Mouse (Mus musculus) left cerebral cortex, postnatal 10 days (tissue): ENCODE measurements around the gene Anapc7. TPM values are rescaled to one million over a fixed set of nuclear protein-coding genes. Genes with fewer than 3 reads are reported as not detected.
"Not testable (repeated sequence)": the region's sequence is repeated elsewhere in the genome, so short reads cannot be mapped to it uniquely, and the experiment has no call there.

Experiments
- DNase-seq, 2 experiments: peaks; one replicate each; pipeline ENCODE4 v3.0.0; 2021 to 2022; ENCODE audit warnings: low spot score in 2 of 2, mixed read lengths in 1 of 2; ENCODE audit errors: extremely low spot score in 1 of 2
- intact Hi-C: fragments of 180-260 bp; cut with DNase I; formaldehyde crosslinking; loops from one replicate; pipeline ENCODE4 v1.15.1; 2025
- total RNA-seq, 2 experiments: library from RNA; stranded (reverse); gene quantifications; 2 replicates each; pipeline ENCODE4 v1.2.3; 2021

Anapc7 gene
- total RNA-seq, 2 experiments from 2014 or later = 34.9 to 35.3 TPM

GRCm38 (mm10) chr5:122402160-122402559 is 19.3 kb upstream of the Anapc7 start:
- intact Hi-C loops = loop anchor here (5.0 kb wide), 1 partner anchor 225 kb away; no protein-coding TSS in a partner anchor
- no peak for DNase-seq

- DNase-seq = peak; percentile 52 to 58
- intact Hi-C loops = loop anchor here (5.0 kb wide), 1 partner anchor 225 kb away; no protein-coding TSS in a partner anchor
Measured at GRCm38 (mm10) chr5:122402772-122403171, 18.7 kb upstream of the Anapc7 start.

GRCm38 (mm10) chr5:122403362-122403761 is 18.1 kb upstream of the Anapc7 start:
- intact Hi-C loops = loop anchor here (5.0 kb wide), 1 partner anchor 224 kb away; no protein-coding TSS in a partner anchor
- DNase-seq = no peak

GRCm38 (mm10) chr5:122405537-122405936 is 16.0 kb upstream of the Anapc7 start:
- intact Hi-C loops = no loop called here

GRCm38 (mm10) chr5:122409692-122410645 is 11.5 kb upstream of the Anapc7 start:
- intact Hi-C loops = no loop called here
- DNase-seq = peak in 1 of 2 experiments; percentile 37

More at GRCm38 (mm10) chr5:122405537-122405936, 16.0 kb upstream of the Anapc7 start:
- no peak for DNase-seq

GRCm38 (mm10) chr5:122411892-122412291 is 9.6 kb upstream of the Anapc7 start:
- intact Hi-C loops = no loop called here
- no peak for DNase-seq

- no peak for DNase-seq
- intact Hi-C loops = no loop called here
Measured at GRCm38 (mm10) chr5:122412826-122413225, 8.7 kb upstream of the Anapc7 start.

GRCm38 (mm10) chr5:122414351-122414750 is 7.1 kb upstream of the Anapc7 start:
- DNase-seq = no peak
- intact Hi-C loops = no loop called here

GRCm38 (mm10) chr5:122415465-122415864 is 6.0 kb upstream of the Anapc7 start:
- intact Hi-C loops = no loop called here
- peak in 1 of 2 experiments; percentile 35 for DNase-seq

GRCm38 (mm10) chr5:122420676-122421075 is 817 bp upstream of the Anapc7 start:
- DNase-seq = not testable (repeated sequence)
- intact Hi-C loops = loop anchor here (10.0 kb wide), 1 partner anchor 304 kb away; no protein-coding TSS in a partner anchor

- DNase-seq = peak; percentile 85 to 93
- intact Hi-C loops = loop anchor here (10.0 kb wide), 1 partner anchor 302 kb away; no protein-coding TSS in a partner anchor
Measured at GRCm38 (mm10) chr5:122422071-122422964, 825 bp downstream of the Anapc7 start.

- intact Hi-C loops = loop anchor here (10.0 kb wide), 1 partner anchor 302 kb away; no protein-coding TSS in a partner anchor
Measured at GRCm38 (mm10) chr5:122423083-122423482, 1.6 kb downstream of the Anapc7 start.

GRCm38 (mm10) chr5:122425550-122425949 is 4.1 kb downstream of the Anapc7 start:
- no peak for DNase-seq
- intact Hi-C loops = loop anchor here (10.0 kb wide), 1 partner anchor 299 kb away; no protein-coding TSS in a partner anchor

More at GRCm38 (mm10) chr5:122423083-122423482, 1.6 kb downstream of the Anapc7 start:
- DNase-seq = no peak

GRCm38 (mm10) chr5:122430036-122430775 is 8.7 kb downstream of the Anapc7 start:
- intact Hi-C loops = no loop called here

GRCm38 (mm10) chr5:122431221-122431620 is 9.7 kb downstream of the Anapc7 start:
- no peak for DNase-seq
- intact Hi-C loops = no loop called here

More at GRCm38 (mm10) chr5:122430036-122430775, 8.7 kb downstream of the Anapc7 start:
- no peak for DNase-seq

- DNase-seq = no peak
- intact Hi-C loops = no loop called here
Measured at GRCm38 (mm10) chr5:122434541-122434940, 13.0 kb downstream of the Anapc7 start.

- no peak for DNase-seq
- intact Hi-C loops = no loop called here
Measured at GRCm38 (mm10) chr5:122439400-122440094, 18.1 kb downstream of the Anapc7 start.
